Mouse (Mus musculus): ENCODE results near the gene Eif2a. TPM values are rescaled to one million over a fixed set of nuclear protein-coding genes. Genes with fewer than 3 reads are reported as not detected.

The Eif2a gene
- polyA plus RNA-seq (2015; fragmentation: Nextera tagmentation; extraction: Ambion mirVana) = 47.1 and 49.5 TPM in 2 replicates

- peak within 1 kb of the TSS; percentile 89 for H3K27ac ChIP-seq (replicated peaks)
- under 1% methylated on average over 57 of the region's 57 CpGs for WGBS
- peaks cover 24% of the 10 kb centered on the region for H3K36me3 ChIP-seq
- no peaks in the 10 kb centered on the region for H3K9me3 ChIP-seq
- H3K4me2 ChIP-seq (replicated peaks) = peak within 1 kb of the TSS; percentile 84
- H3K9ac ChIP-seq (replicated peaks) = peak within 1 kb of the TSS; percentile 90
- peak within 1 kb of the TSS; percentile 94 for H3K4me3 ChIP-seq
- H3K4me1 ChIP-seq = peaks cover 26% of the 10 kb centered on the region
- no peaks in the 10 kb centered on the region for H3K27me3 ChIP-seq
- ATAC-seq (replicated peaks) = peak; percentile 99
These were observed at the start of gene Eif2a, which contains the start of gene Serp1 for GRCm38 (mm10) chr3:58525652-58526407. Gene Eif2a (plus strand): TSS chr3:58525821. Gene Serp1 (minus strand): TSS chr3:58525892.

- WGBS = 88% methylated on average over 2 of the region's 2 CpGs
- Histone ChIP-seq H3K27me3 (no peaks in the 10 kb centered on the region), H3K9ac (replicated peaks) (no peak overlapping the region), H3K9me3 (no peaks in the 10 kb centered on the region), H3K27ac (replicated peaks) (no peak overlapping the region), H3K4me3 (no peak overlapping the region), H3K4me1 (no peaks in the 10 kb centered on the region), H3K36me3 (no peaks in the 10 kb centered on the region), H3K4me2 (replicated peaks) (no peak overlapping the region)
- ATAC-seq (replicated peaks) = no peak
These were observed 46.7 kb upstream of the Eif2a start for GRCm38 (mm10) chr3:58478755-58479455.

- no peak for ATAC-seq (replicated peaks)
- Histone ChIP-seq H3K36me3 (no peaks in the 10 kb centered on the region), H3K27ac (replicated peaks) (no peak overlapping the region), H3K9me3 (no peaks in the 10 kb centered on the region), H3K4me1 (no peaks in the 10 kb centered on the region), H3K9ac (replicated peaks) (no peak overlapping the region), H3K4me3 (no peak overlapping the region), H3K27me3 (no peaks in the 10 kb centered on the region), H3K4me2 (replicated peaks) (no peak overlapping the region)
- 71% methylated on average over 7 of the region's 7 CpGs for WGBS
These were observed 39.7 kb upstream of the Eif2a start for GRCm38 (mm10) chr3:58485883-58486282.

GRCm38 (mm10) chr3:58487121-58487520 lies 38.5 kb upstream of the Eif2a start:
- Histone ChIP-seq H3K27me3 (no peaks in the 10 kb centered on the region), H3K4me3 (no peak overlapping the region), H3K9ac (replicated peaks) (no peak overlapping the region), H3K4me2 (replicated peaks) (no peak overlapping the region), H3K27ac (replicated peaks) (no peak overlapping the region), H3K36me3 (no peaks in the 10 kb centered on the region), H3K4me1 (no peaks in the 10 kb centered on the region), H3K9me3 (no peaks in the 10 kb centered on the region)
- ATAC-seq (replicated peaks) = no peak
- 81% methylated on average over 3 of the region's 3 CpGs for WGBS

GRCm38 (mm10) chr3:58487999-58488775 lies 37.4 kb upstream of the Eif2a start:
- H3K4me3 ChIP-seq = no peak overlapping the region
- H3K9ac ChIP-seq (replicated peaks) = no peak overlapping the region
- ATAC-seq (replicated peaks) = no peak
- H3K4me2 ChIP-seq (replicated peaks) = no peak overlapping the region
- 75% methylated on average over 8 of the region's 8 CpGs for WGBS
- no peaks in the 10 kb centered on the region for H3K9me3 ChIP-seq
- H3K4me1 ChIP-seq = no peaks in the 10 kb centered on the region
- no peaks in the 10 kb centered on the region for H3K27me3 ChIP-seq
- H3K27ac ChIP-seq (replicated peaks) = no peak overlapping the region
- no peaks in the 10 kb centered on the region for H3K36me3 ChIP-seq

- Histone ChIP-seq H3K27ac (replicated peaks) (no peak overlapping the region), H3K4me2 (replicated peaks) (no peak overlapping the region), H3K4me1 (no peaks in the 10 kb centered on the region), H3K27me3 (no peaks in the 10 kb centered on the region), H3K9ac (replicated peaks) (no peak overlapping the region), H3K4me3 (no peak overlapping the region), H3K9me3 (no peaks in the 10 kb centered on the region), H3K36me3 (no peaks in the 10 kb centered on the region)
- ATAC-seq (replicated peaks) = no peak
- WGBS = 72% methylated on average over 7 of the region's 7 CpGs
These were observed 34.8 kb upstream of the Eif2a start for GRCm38 (mm10) chr3:58490787-58491186.

GRCm38 (mm10) chr3:58493621-58494020 lies 32.0 kb upstream of the Eif2a start:
- Histone ChIP-seq H3K27me3 (no peaks in the 10 kb centered on the region), H3K4me2 (replicated peaks) (no peak overlapping the region), H3K9ac (replicated peaks) (no peak overlapping the region), H3K4me3 (no peak overlapping the region), H3K27ac (replicated peaks) (no peak overlapping the region), H3K36me3 (no peaks in the 10 kb centered on the region), H3K9me3 (no peaks in the 10 kb centered on the region), H3K4me1 (no peaks in the 10 kb centered on the region)
- WGBS = 87% methylated on average over 4 of the region's 4 CpGs
- ATAC-seq (replicated peaks) = no peak

GRCm38 (mm10) chr3:58501961-58502360 lies 23.7 kb upstream of the Eif2a start:
- ATAC-seq (replicated peaks) = no peak
- no peaks in the 10 kb centered on the region for H3K4me1 ChIP-seq
- H3K36me3 ChIP-seq = no peaks in the 10 kb centered on the region
- 67% methylated on average over 2 of the region's 2 CpGs for WGBS
- H3K4me3 ChIP-seq = no peak overlapping the region
- H3K27ac ChIP-seq (replicated peaks) = no peak overlapping the region
- H3K9me3 ChIP-seq = no peaks in the 10 kb centered on the region
- H3K9ac ChIP-seq (replicated peaks) = no peak overlapping the region
- no peak overlapping the region for H3K4me2 ChIP-seq (replicated peaks)
- no peaks in the 10 kb centered on the region for H3K27me3 ChIP-seq

GRCm38 (mm10) chr3:58503720-58504333 lies 21.8 kb upstream of the Eif2a start:
- H3K4me1 ChIP-seq = no peaks in the 10 kb centered on the region
- H3K27ac ChIP-seq (replicated peaks) = no peak overlapping the region
- H3K27me3 ChIP-seq = no peaks in the 10 kb centered on the region
- no peak for ATAC-seq (replicated peaks)
- no peak overlapping the region for H3K9ac ChIP-seq (replicated peaks)
- no peak overlapping the region for H3K4me2 ChIP-seq (replicated peaks)
- no peaks in the 10 kb centered on the region for H3K9me3 ChIP-seq
- H3K36me3 ChIP-seq = no peaks in the 10 kb centered on the region
- WGBS = 44% methylated on average over 3 of the region's 3 CpGs
- H3K4me3 ChIP-seq = no peak overlapping the region

- Histone ChIP-seq H3K27ac (replicated peaks) (no peak overlapping the region), H3K9ac (replicated peaks) (no peak overlapping the region), H3K4me1 (no peaks in the 10 kb centered on the region), H3K4me2 (replicated peaks) (no peak overlapping the region), H3K36me3 (no peaks in the 10 kb centered on the region), H3K9me3 (no peaks in the 10 kb centered on the region), H3K4me3 (no peak overlapping the region), H3K27me3 (no peaks in the 10 kb centered on the region)
- no peak for ATAC-seq (replicated peaks)
These were observed 20.9 kb upstream of the Eif2a start for GRCm38 (mm10) chr3:58504676-58505075.

GRCm38 (mm10) chr3:58508020-58508750 lies 17.4 kb upstream of the Eif2a start:
- Histone ChIP-seq H3K4me1 (no peaks in the 10 kb centered on the region), H3K27ac (replicated peaks) (no peak overlapping the region), H3K4me2 (replicated peaks) (no peak overlapping the region), H3K4me3 (no peak overlapping the region), H3K9me3 (no peaks in the 10 kb centered on the region), H3K36me3 (no peaks in the 10 kb centered on the region), H3K9ac (replicated peaks) (no peak overlapping the region), H3K27me3 (no peaks in the 10 kb centered on the region)
- WGBS = 91% methylated on average over 7 of the region's 7 CpGs
- ATAC-seq (replicated peaks) = no peak

All from forebrain, embryonic 15.5 days (tissue).